Mouse (Mus musculus): ENCODE results near the gene Zfp13.
"Not testable (repeated sequence)": the region's sequence is repeated elsewhere in the genome, so short reads cannot be mapped to it uniquely, and the experiment has no call there.

The Zfp13 gene

DNA sequence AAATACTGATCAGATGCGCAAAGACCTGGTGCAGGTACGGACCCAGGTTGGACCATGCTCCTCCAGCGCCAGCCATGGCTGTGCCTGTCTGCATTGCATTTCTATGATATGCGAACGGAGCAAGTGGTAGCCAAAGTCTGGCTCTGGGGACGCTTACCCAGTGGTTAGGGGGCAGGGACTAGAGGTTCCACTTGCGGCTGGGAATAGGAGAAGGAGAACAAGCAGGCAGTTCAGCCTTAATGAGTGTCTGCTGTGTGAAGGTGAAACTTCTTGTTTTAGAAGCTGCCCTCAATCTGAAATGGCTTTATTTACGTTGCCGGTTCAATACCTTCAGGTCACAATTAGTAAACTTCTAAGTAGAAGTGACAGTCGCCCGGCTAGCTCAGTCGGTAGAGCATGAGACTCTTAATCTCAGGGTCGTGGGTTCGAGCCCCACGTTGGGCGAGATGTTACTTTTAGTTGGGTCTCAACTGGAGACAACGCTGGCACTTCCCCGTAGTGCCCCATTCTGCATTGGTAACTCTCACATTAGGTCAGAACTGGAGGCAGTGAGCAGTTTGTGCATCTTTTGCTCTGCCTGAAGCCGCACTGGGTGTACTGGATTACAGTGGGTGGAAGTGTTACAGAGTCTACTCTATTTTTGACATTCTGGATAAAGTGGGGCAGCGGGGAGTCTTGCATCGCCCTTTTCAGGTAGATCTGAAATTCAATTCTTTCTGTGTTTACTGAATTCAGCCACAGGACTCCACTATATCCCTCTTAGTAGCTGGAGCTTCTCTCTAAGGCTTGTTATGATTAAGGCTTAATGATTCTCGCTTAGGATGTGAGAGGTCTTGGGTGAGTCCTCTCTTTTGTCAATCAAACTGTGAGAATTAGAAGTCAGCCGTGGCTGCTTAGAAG lies 65.4 kb downstream of the Zfp13 start:
- not testable (repeated sequence) for DNase-seq (ENCODE audit: low spot score in 2 of 2)

DNA sequence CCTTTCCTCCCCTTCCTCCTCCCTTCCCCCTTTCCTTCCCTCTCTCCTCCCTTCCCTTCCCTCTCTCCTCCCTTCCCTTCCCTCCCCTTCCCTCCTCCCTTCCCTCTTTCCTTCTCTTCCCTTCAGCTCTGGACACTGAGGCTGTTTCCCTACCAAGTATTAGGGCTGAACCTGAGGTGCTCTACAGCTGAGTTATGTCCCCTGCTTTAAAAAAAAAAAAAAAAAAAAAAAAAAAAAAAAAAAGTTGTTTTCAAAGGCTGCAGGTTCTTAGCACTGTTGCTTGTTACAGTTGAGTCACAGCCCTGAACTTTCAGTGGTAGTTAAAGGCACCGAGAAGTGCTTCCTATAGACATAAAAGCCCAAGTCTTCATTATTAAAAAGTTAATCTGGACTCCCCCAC lies 67.9 kb downstream of the Zfp13 start:
- not testable (repeated sequence) for DNase-seq (ENCODE audit: low spot score in 2 of 2)

All from frontal cortex, postnatal 36 days (tissue).